Mouse (Mus musculus): ENCODE measurements around the gene Zfp184. TPM values are rescaled to one million over a fixed set of nuclear protein-coding genes. Genes with fewer than 3 reads are reported as not detected.

The Zfp184 gene
- polyA plus RNA-seq, 1 experiment from 2014 or later, result 4.7 TPM

DNA sequence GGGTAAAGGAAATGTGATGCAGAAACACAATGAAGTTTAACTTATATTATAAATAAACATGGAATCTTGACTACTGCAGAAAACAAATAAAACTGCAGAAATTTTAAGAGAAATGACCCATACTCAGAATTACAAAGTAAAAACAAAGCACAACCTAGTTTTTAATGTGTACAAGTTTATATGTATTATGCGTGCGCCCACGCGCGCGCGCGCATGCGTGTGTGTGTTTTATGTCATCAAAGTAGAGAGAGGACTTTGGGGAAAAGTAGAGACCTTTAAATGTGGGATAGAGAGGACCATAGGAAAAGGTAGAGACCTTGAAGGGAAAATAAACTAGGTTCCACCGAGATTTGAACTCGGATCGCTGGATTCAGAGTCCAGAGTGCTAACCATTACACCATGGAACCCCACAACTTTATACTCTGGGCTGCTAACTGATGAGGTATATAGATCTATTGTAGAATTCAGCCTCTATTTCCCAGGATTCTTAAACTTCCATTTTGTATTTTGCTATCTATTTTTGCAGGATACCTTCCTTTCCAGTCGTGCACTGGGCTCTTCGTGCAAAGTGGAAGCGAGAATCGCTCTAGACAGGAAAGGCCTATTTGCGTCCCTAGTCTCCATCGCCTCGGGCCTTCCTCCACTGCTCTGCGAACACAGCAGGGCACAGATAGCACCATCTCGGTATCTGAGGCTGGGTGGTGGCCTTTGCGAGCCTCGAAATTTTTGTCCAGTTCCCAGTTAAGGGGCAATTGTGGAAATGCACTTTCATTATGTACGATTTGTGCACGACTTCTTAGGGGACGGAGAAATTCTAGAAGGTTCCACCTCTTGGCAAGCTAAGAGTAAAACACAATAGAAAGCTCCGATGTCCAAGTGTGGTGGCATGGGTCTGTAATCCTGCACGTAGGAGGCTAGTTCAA, 11.0 kb upstream of the Zfp184 start:
- Histone ChIP-seq H3K27ac (ENCODE audit: low read length) (no peak overlapping the region), H3K4me2 (ENCODE audit: low read depth, low read length) (peak overlapping the region; percentile 43), H3K4me3 (ENCODE audit: low read length) (peak overlapping the region; percentile 36), H3K36me3 (ENCODE audit: control insufficient read depth, insufficient read depth, low read length) (no peaks in the 10 kb centered on the region), H3K27me3 (replicated peaks; ENCODE audit: control insufficient read depth, insufficient read depth, low read length) (no peaks in the 10 kb centered on the region), H3K4me1 (ENCODE audit: control insufficient read depth, insufficient read depth, low read length) (no peaks in the 10 kb centered on the region), H3K9ac (ENCODE audit: low read depth, low read length) (0 out of 2 replicates have a peak overlapping the region, but pooled peaks have one; percentile 16), H3K9me3 (ENCODE audit: control insufficient read depth, low read length) (no peaks in the 10 kb centered on the region)
- WGBS, result 23% methylated on average over 28 of the region's 28 CpGs
- ATAC-seq, result no peak; the same call in 1 of the 2 replicates

DNA sequence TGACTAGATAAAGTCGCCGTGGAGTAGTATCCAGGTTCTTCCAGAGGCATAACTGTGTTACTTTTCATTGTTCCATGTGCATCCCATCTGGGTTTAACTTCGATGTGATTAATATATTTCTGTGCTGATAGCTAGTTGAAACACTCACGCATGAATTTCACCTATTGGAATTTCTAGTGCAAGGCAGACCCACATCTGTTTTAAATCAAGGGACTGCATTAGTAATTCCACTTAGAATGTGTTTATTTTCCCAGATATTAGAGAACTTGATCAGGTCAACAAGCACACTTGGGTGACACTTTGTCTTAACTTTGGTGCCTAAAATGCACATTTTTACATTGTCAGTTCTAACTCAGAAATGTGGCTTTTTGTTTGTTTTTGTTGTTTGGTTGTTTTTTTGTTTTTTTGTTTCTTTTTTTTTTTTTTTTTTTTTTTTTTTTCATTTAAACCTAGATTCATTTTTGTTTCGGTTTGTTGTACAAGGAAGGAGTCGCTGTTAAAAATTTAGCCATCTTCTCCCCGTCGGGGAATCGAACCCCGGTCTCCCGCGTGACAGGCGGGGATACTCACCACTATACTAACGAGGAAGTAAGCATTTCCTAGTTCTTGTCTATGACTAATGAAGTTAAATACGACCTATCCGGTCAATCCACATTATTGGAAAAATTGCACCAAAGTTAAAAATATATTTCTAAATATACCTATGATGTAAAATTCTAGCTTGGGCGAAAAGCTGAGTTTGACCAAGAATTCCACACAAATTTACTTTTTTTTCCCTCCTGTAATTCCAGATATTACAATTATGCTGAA, 9.7 kb upstream of the Zfp184 start:
- WGBS, result 17% methylated on average over 17 of the region's 17 CpGs
- H3K9ac ChIP-seq (ENCODE audit: low read depth, low read length), result no peak overlapping the region
- no peak overlapping the region for H3K4me3 ChIP-seq (ENCODE audit: low read length)
- H3K27me3 ChIP-seq (replicated peaks; ENCODE audit: control insufficient read depth, insufficient read depth, low read length), result no peaks in the 10 kb centered on the region
- ATAC-seq, result no peak
- no peaks in the 10 kb centered on the region for H3K36me3 ChIP-seq (ENCODE audit: control insufficient read depth, insufficient read depth, low read length)
- no peaks in the 10 kb centered on the region for H3K4me1 ChIP-seq (ENCODE audit: control insufficient read depth, insufficient read depth, low read length)
- no peak overlapping the region for H3K4me2 ChIP-seq (ENCODE audit: low read depth, low read length)
- H3K27ac ChIP-seq (ENCODE audit: low read length), result no peak overlapping the region
- no peaks in the 10 kb centered on the region for H3K9me3 ChIP-seq (ENCODE audit: control insufficient read depth, low read length)

DNA sequence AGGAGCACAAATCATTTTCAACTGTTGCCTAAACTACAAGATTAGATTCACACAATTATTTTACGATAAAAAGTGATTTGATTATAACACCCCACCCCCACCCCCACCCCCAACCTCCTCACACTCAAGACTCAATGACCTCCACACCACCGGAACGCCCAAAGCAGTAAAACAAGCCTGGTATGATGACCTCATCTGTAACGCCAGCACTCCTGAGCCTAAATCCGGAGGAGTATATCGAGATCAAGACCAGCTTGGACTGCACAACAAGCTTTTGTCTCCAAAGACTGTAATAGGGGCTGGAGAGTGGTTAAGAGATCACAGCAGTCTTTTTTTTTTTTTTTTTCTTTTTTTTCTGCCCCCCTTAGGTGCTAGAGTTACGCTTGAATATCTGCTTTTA, 9.1 kb upstream of the Zfp184 start:
- Histone ChIP-seq H3K4me1 (ENCODE audit: control insufficient read depth, insufficient read depth, low read length) (no peaks in the 10 kb centered on the region), H3K9me3 (ENCODE audit: control insufficient read depth, low read length) (no peaks in the 10 kb centered on the region), H3K36me3 (ENCODE audit: control insufficient read depth, insufficient read depth, low read length) (no peaks in the 10 kb centered on the region), H3K27me3 (replicated peaks; ENCODE audit: control insufficient read depth, insufficient read depth, low read length) (no peaks in the 10 kb centered on the region), H3K4me3 (ENCODE audit: low read length) (peak overlapping the region; percentile 29), H3K27ac (ENCODE audit: low read length) (no peak overlapping the region), H3K4me2 (ENCODE audit: low read depth, low read length) (peak overlapping the region; percentile 49), H3K9ac (ENCODE audit: low read depth, low read length) (no peak overlapping the region)
- no peak for ATAC-seq
- 9% methylated on average over 7 of the region's 7 CpGs for WGBS

DNA sequence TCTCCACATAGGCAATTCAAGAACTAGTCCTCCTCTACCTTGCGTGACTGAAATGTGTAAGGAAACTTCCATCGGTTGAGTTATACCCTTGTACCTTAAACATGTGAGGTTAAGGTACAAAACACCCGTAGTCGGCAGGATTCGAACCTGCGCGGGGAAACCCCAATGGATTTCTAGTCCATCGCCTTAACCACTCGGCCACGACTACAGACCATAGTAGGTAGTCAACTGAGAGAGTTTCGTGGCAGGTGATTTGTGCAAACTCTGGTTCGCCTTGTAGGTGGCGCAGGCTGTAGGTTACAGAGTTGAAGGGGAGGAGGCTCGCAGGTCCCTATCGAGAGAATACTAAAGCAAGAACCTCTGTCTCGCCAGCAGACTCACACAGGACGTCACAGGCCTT, 7.9 kb upstream of the Zfp184 start:
- 0 out of 2 replicates have a peak overlapping the region, but pooled peaks have one; percentile 23 for H3K27ac ChIP-seq (ENCODE audit: low read length)
- no peaks in the 10 kb centered on the region for H3K9me3 ChIP-seq (ENCODE audit: control insufficient read depth, low read length)
- no peaks in the 10 kb centered on the region for H3K27me3 ChIP-seq (replicated peaks; ENCODE audit: control insufficient read depth, insufficient read depth, low read length)
- peak; percentile 63 for ATAC-seq
- 6% methylated on average over 17 of the region's 17 CpGs for WGBS
- peak overlapping the region; percentile 44 for H3K4me3 ChIP-seq (ENCODE audit: low read length)
- H3K4me1 ChIP-seq (ENCODE audit: control insufficient read depth, insufficient read depth, low read length), result no peaks in the 10 kb centered on the region
- H3K9ac ChIP-seq (ENCODE audit: low read depth, low read length), result peak overlapping the region; percentile 51
- peak overlapping the region; percentile 49 for H3K4me2 ChIP-seq (ENCODE audit: low read depth, low read length)
- no peaks in the 10 kb centered on the region for H3K36me3 ChIP-seq (ENCODE audit: control insufficient read depth, insufficient read depth, low read length)

DNA sequence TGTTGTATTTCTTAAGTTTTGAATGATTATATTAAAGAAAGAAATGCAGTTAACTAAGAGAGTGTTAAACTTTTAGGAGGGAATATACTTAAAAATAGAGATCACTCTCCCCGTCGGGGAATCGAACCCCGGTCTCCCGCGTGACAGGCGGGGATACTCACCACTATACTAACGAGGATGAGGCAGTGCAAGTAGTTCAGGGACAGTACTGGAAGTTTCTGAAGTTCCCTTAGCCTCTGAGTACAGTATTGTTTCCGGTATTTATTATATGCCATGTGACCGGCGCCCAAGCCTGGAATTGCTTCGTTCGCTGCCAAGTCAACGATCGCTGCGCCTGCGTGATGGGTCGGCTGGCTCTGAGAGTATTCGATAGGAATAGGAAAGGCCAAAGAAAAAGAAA, 4.7 kb upstream of the Zfp184 start:
- no peaks in the 10 kb centered on the region for H3K4me1 ChIP-seq (ENCODE audit: control insufficient read depth, insufficient read depth, low read length)
- peak overlapping the region; percentile 61 for H3K4me2 ChIP-seq (ENCODE audit: low read depth, low read length)
- H3K9me3 ChIP-seq (ENCODE audit: control insufficient read depth, low read length), result no peaks in the 10 kb centered on the region
- H3K4me3 ChIP-seq (ENCODE audit: low read length), result peak overlapping the region; percentile 50
- no peaks in the 10 kb centered on the region for H3K27me3 ChIP-seq (replicated peaks; ENCODE audit: control insufficient read depth, insufficient read depth, low read length)
- H3K9ac ChIP-seq (ENCODE audit: low read depth, low read length), result peak overlapping the region; percentile 21
- H3K36me3 ChIP-seq (ENCODE audit: control insufficient read depth, insufficient read depth, low read length), result no peaks in the 10 kb centered on the region
- peak; percentile 78 for ATAC-seq
- under 1% methylated on average over 19 of the region's 19 CpGs for WGBS
- peak overlapping the region; percentile 23; the same call in 1 of the 2 replicates for H3K27ac ChIP-seq (ENCODE audit: low read length)

DNA sequence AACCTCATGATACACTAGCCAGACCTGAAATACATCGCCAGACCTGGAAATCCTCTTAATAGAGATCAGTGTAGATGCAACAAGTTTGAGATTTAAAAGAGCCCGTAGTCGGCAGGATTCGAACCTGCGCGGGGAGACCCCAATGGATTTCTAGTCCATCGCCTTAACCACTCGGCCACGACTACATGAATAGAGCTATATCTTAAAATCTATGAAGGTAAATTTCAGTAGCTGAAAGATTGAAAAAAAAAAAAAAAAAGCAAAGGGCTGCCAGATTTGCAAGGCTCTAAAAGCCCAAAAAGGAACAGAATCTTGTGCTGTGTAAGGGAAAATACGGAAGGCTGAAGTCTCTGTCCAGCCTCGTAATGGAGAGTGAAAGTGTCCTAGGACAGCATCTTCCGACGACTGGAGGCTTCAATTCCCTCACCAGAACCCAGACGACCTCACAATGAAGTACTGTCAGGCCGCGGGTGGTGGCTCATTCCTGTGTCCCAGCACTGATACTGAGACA, 4.0 kb upstream of the Zfp184 start:
- no peaks in the 10 kb centered on the region for H3K4me1 ChIP-seq (ENCODE audit: control insufficient read depth, insufficient read depth, low read length)
- WGBS, result 0% methylated on average over 16 of the region's 16 CpGs
- H3K9me3 ChIP-seq (ENCODE audit: control insufficient read depth, low read length), result no peaks in the 10 kb centered on the region
- ATAC-seq, result peak; percentile 66
- H3K4me2 ChIP-seq (ENCODE audit: low read depth, low read length), result peak overlapping the region; percentile 61
- peak overlapping the region; percentile 50 for H3K4me3 ChIP-seq (ENCODE audit: low read length)
- peak overlapping the region; percentile 23; the same call in 1 of the 2 replicates for H3K27ac ChIP-seq (ENCODE audit: low read length)
- no peaks in the 10 kb centered on the region for H3K27me3 ChIP-seq (replicated peaks; ENCODE audit: control insufficient read depth, insufficient read depth, low read length)
- no peaks in the 10 kb centered on the region for H3K36me3 ChIP-seq (ENCODE audit: control insufficient read depth, insufficient read depth, low read length)
- peak overlapping the region; percentile 55 for H3K9ac ChIP-seq (ENCODE audit: low read depth, low read length)

DNA sequence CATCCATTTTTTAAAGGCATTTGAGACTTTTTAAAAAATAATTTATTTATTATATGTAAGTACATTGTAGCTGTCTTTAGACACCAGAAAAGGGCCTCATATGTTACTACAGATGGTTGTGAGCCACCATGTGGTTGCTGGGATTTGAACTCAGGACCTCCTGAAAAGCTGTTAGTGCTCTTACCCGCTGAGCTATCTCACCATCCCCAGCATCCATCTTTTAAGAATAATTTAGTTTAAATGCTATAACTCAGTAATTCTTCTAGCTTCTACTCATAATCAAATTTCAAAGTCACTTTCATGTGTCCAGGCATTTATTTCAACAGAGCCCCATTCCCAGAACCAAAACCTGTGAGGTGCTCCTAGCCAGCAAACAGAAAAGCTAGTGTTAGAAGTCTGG, 1.2 kb upstream of the Zfp184 start:
- Histone ChIP-seq H3K4me2 (ENCODE audit: low read depth, low read length) (no peak overlapping the region), H3K4me1 (ENCODE audit: control insufficient read depth, insufficient read depth, low read length) (no peaks in the 10 kb centered on the region), H3K27ac (ENCODE audit: low read length) (no peak overlapping the region), H3K27me3 (replicated peaks; ENCODE audit: control insufficient read depth, insufficient read depth, low read length) (no peaks in the 10 kb centered on the region), H3K4me3 (ENCODE audit: low read length) (no peak overlapping the region), H3K9ac (ENCODE audit: low read depth, low read length) (no peak overlapping the region), H3K36me3 (ENCODE audit: control insufficient read depth, insufficient read depth, low read length) (no peaks in the 10 kb centered on the region), H3K9me3 (ENCODE audit: control insufficient read depth, low read length) (no peaks in the 10 kb centered on the region)
- ATAC-seq, result no peak
- 70% methylated on average over 1 of the region's 1 CpGs for WGBS

DNA sequence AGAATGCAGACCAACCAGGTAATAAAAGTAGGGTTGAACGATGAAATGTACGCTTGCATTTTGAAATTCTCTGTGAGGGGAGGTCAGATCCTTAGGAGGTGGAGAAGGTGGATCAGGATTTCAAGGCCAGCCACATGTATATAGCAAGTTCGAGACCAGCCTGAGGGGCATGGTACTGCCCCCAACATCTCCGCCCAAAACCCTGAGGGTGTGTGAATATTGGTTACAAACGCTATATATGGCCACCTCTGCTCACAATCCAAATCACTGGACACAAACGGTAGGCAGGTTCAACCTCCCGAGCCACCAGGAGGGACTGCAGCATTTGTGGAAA, 335 bp upstream of the Zfp184 start:
- peak overlapping the region; percentile 81 for H3K9ac ChIP-seq (ENCODE audit: low read depth, low read length)
- peak overlapping the region; percentile 62 for H3K4me2 ChIP-seq (ENCODE audit: low read depth, low read length)
- H3K27me3 ChIP-seq (replicated peaks; ENCODE audit: control insufficient read depth, insufficient read depth, low read length), result no peaks in the 10 kb centered on the region
- H3K36me3 ChIP-seq (ENCODE audit: control insufficient read depth, insufficient read depth, low read length), result no peaks in the 10 kb centered on the region
- ATAC-seq, result no peak
- peak overlapping the region; percentile 78 for H3K4me3 ChIP-seq (ENCODE audit: low read length)
- no peaks in the 10 kb centered on the region for H3K4me1 ChIP-seq (ENCODE audit: control insufficient read depth, insufficient read depth, low read length)
- 1% methylated on average over 7 of the region's 7 CpGs for WGBS
- H3K27ac ChIP-seq (ENCODE audit: low read length), result no peak overlapping the region
- no peaks in the 10 kb centered on the region for H3K9me3 ChIP-seq (ENCODE audit: control insufficient read depth, low read length)

DNA sequence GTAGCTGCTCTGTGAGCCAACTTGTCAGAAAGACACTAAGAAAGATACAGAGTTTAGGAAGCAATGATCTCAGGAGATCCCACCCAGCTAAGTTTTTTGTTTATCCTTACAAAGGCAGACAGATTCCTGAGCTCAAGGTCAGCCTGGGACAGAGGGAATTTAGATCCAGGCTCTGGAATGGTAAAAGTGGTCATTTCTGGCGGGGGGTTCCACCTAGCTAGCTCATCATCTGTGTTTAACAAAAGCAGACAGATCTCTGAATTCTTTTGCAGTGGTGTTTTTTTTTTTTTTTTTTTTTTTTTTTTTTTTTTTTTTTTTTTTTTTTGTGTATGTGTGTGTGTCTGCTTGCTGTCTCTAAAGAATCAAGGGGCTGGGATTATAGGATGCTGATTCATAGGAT, 24.4 kb downstream of the Zfp184 start:
- Histone ChIP-seq H3K27me3 (replicated peaks; ENCODE audit: control insufficient read depth, insufficient read depth, low read length) (no peaks in the 10 kb centered on the region), H3K4me2 (ENCODE audit: low read depth, low read length) (no peak overlapping the region), H3K9me3 (ENCODE audit: control insufficient read depth, low read length) (no peaks in the 10 kb centered on the region), H3K4me1 (ENCODE audit: control insufficient read depth, insufficient read depth, low read length) (no peaks in the 10 kb centered on the region), H3K9ac (ENCODE audit: low read depth, low read length) (no peak overlapping the region), H3K36me3 (ENCODE audit: control insufficient read depth, insufficient read depth, low read length) (no peaks in the 10 kb centered on the region), H3K27ac (ENCODE audit: low read length) (no peak overlapping the region), H3K4me3 (ENCODE audit: low read length) (no peak overlapping the region)
- WGBS, result 47% methylated on average over 1 of the region's 1 CpGs
- no peak for ATAC-seq
